Comparison of ENCODE assay signal across 10 mouse cellular contexts in genomic region chr7:143977491-143977830, GRCm38 (mm10). TPM values are rescaled to one million over a fixed set of nuclear protein-coding genes. Genes with fewer than 3 reads are reported as not detected.
A peak's percentile ranks its signal among the peaks of the same experiment; 100 is the strongest.
DNase-seq lines count a peak whose midpoint lies in the region; ATAC-seq lines count a peak whose summit lies in the region.
"Had no signal": no experiment of that assay in that cellular context is flagged by ENCODE, and none has a peak within 500 bp of the region (broad histone marks: within the 10 kb centered on the region; RNA-seq: fewer than 3 reads in every experiment).

No protein-coding gene starts in this region.

- WGBS in forebrain, embryonic 10.5 days = 13% methylated on average over 5 of the region's 5 CpGs
- WGBS in limb, embryonic 11.5 days = 19% methylated on average over 5 of the region's 5 CpGs
- WGBS in neural tube, embryonic 13.5 days = 23% methylated on average over 5 of the region's 5 CpGs

- H3K4me3 ChIP-seq in forebrain, embryonic 10.5 days = peak overlapping the region; percentile 67
- H3K4me3 ChIP-seq in limb, embryonic 11.5 days (ENCODE audit: low read depth, low read length) = peak overlapping the region; percentile 42
- H3K4me3 ChIP-seq in neural tube, embryonic 13.5 days = peak overlapping the region; percentile 49
- H3K4me3 ChIP-seq: myocyte had no signal

- DNase-seq in kidney, adult 9 months = peak; percentile 68
- DNase-seq in kidney, adult 11 months = no peak
- DNase-seq in forebrain, embryonic 10.5 days (ENCODE audit: extremely low spot score, low spot score) = no peak
- DNase-seq in limb, embryonic 11.5 days (ENCODE audit: low spot score) = no peak
- DNase-seq in layer of hippocampus, adult 18-20 months (ENCODE audit: low spot score in 2 of 2) = no peak
- no peak for DNase-seq in cerebellum, adult 9-10 months

- H3K9ac ChIP-seq in limb, embryonic 11.5 days (ENCODE audit: low read length) = no peak overlapping the region
- H3K9ac ChIP-seq in neural tube, embryonic 13.5 days = no peak overlapping the region

- no peaks in the 10 kb centered on the region for H3K36me3 ChIP-seq in forebrain, embryonic 10.5 days (replicated peaks)
- H3K36me3 ChIP-seq in limb, embryonic 11.5 days (ENCODE audit: control insufficient read depth, insufficient read depth, low read length) = no peaks in the 10 kb centered on the region
- H3K36me3 ChIP-seq in neural tube, embryonic 13.5 days = no peaks in the 10 kb centered on the region

- no peak overlapping the region for H3K27ac ChIP-seq in forebrain, embryonic 10.5 days
- H3K27ac ChIP-seq in limb, embryonic 11.5 days (replicated peaks; ENCODE audit: low read depth, low read length) = no peak overlapping the region
- no peak overlapping the region for H3K27ac ChIP-seq in neural tube, embryonic 13.5 days (replicated peaks)

- peaks cover 86% of the 10 kb centered on the region for H3K27me3 ChIP-seq in forebrain, embryonic 10.5 days (ENCODE audit: poor library complexity, severe bottlenecking)
- H3K27me3 ChIP-seq in limb, embryonic 11.5 days (ENCODE audit: control insufficient read depth, insufficient read depth, low read length) = peaks cover 54% of the 10 kb centered on the region
- peaks cover 81% of the 10 kb centered on the region for H3K27me3 ChIP-seq in neural tube, embryonic 13.5 days

- peak; percentile 3; the same call in 1 of the 2 replicates for ATAC-seq in limb, embryonic 11.5 days (ENCODE audit: insufficient number of reproducible peaks, low FRiP score, low TSS enrichment, low read depth)
- no peak for ATAC-seq in neural tube, embryonic 13.5 days (ENCODE audit: low read depth)
- no peak for ATAC-seq in cerebellum, adult (ENCODE audit: insufficient number of reproducible peaks, low FRiP score, low TSS enrichment)
- ATAC-seq: inflammation-experienced regulatory T-cells, adult 6 months had no signal

- peak overlapping the region; percentile 88; the same call in 1 of the 2 replicates for H3K4me2 ChIP-seq in limb, embryonic 11.5 days (ENCODE audit: low read depth, severe bottlenecking)
- peak overlapping the region; percentile 95 for H3K4me2 ChIP-seq in neural tube, embryonic 13.5 days

- H3K9me3 ChIP-seq in forebrain, embryonic 10.5 days = no peaks in the 10 kb centered on the region
- no peaks in the 10 kb centered on the region for H3K9me3 ChIP-seq in limb, embryonic 11.5 days (ENCODE audit: control insufficient read depth, low read length)
- H3K9me3 ChIP-seq in neural tube, embryonic 13.5 days = no peaks in the 10 kb centered on the region

- H3K4me1 ChIP-seq in forebrain, embryonic 10.5 days = peaks cover 21% of the 10 kb centered on the region
- peaks cover 12% of the 10 kb centered on the region; the same call in 1 of the 2 replicates for H3K4me1 ChIP-seq in limb, embryonic 11.5 days (ENCODE audit: control insufficient read depth, insufficient read depth, low read length)
- peaks cover 21% of the 10 kb centered on the region for H3K4me1 ChIP-seq in neural tube, embryonic 13.5 days (replicated peaks)

RNA-seq across cellular contexts. Expression of gene Shank2, which starts 24.3 kb away (rescaled TPM):
- 0.67 and 0.86 TPM in 2 replicates for polyA plus RNA-seq in forebrain, embryonic 10.5 days (2016; fragmentation: Nextera tagmentation; extraction: Ambion mirVana)
- polyA plus RNA-seq in limb, embryonic 11.5 days (2014; fragmentation: Nextera tagmentation; extraction: Ambion mirVana) = 0.51 and 0.68 TPM in 2 replicates
- polyA plus RNA-seq in neural tube, embryonic 13.5 days (2015; fragmentation: Nextera tagmentation; extraction: Ambion mirVana) = 6.4 and 6.7 TPM in 2 replicates
- 100 to 1,000 TPM; 119 to 122 TPM for total RNA-seq in layer of hippocampus, adult 18-20 months (2021)
- polyA plus RNA-seq: inflammation-experienced regulatory T-cells, adult 6 months had no signal
